Mouse (Mus musculus) kidney, embryonic 15.5 days (tissue): ENCODE data around the gene Lmx1a. TPM values are rescaled to one million over a fixed set of nuclear protein-coding genes. Genes with fewer than 3 reads are reported as not detected.

Experiments used
- ATAC-seq: fragments of 200-750 bp; cut with Nextera tagmentation; replicated peaks from 2 replicates; pipeline ENCODE4 v1.8.0; 2017; ENCODE audit warnings: moderate TSS enrichment; ENCODE audit not compliant: low FRiP score
- H3K27ac ChIP-seq: fragments of 300-500 bp; sonication (generic); 2 replicates; pipeline ENCODE4 v1.5.1; 2015; ENCODE audit warnings: mild to moderate bottlenecking, inconsistent platforms
- H3K27me3 ChIP-seq: fragments of 300-500 bp; sonication (generic); 2 replicates; pipeline ENCODE4 v1.6.1; 2015; ENCODE audit warnings: inconsistent platforms
- H3K36me3 ChIP-seq: fragments of 300-500 bp; sonication (generic); 2 replicates; pipeline ENCODE4 v1.6.1; 2015; ENCODE audit warnings: inconsistent platforms
- H3K4me1 ChIP-seq: fragments of 300-500 bp; sonication (generic); 2 replicates; pipeline ENCODE4 v1.6.1; 2015; ENCODE audit warnings: inconsistent platforms
- H3K4me2 ChIP-seq: fragments of 300-500 bp; sonication (generic); 2 replicates; pipeline ENCODE4 v1.6.1; 2015; ENCODE audit warnings: moderate library complexity, mild to moderate bottlenecking, inconsistent platforms
- H3K4me3 ChIP-seq: fragments of 300-500 bp; sonication (generic); replicated peaks from 2 replicates; pipeline ENCODE4 v1.5.1; 2015; ENCODE audit warnings: mild to moderate bottlenecking, inconsistent platforms
- H3K9ac ChIP-seq: fragments of 300-500 bp; sonication (generic); 2 replicates; pipeline ENCODE4 v1.6.1; 2015; ENCODE audit warnings: mild to moderate bottlenecking, inconsistent platforms
- H3K9me3 ChIP-seq: fragments of 300-500 bp; sonication (generic); replicated peaks from 2 replicates; pipeline ENCODE4 v1.6.1; 2016; ENCODE audit warnings: inconsistent platforms
- WGBS: fragments of 180-500 bp; shearing (Covaris S2); methylation state at CpG from one replicate; pipeline ENCODE4 v1.1.7; 2015; ENCODE audit warnings: mixed read lengths; 5-methylcytosine and 5-hydroxymethylcytosine counted together
- polyA plus RNA-seq: library from polyadenylated mRNA; unstranded; fragments of >200 nt; fragmentation: Nextera tagmentation; extraction: Ambion mirVana; gene quantifications from 2 replicates; pipeline ENCODE4 v1.2.1, GENCODE M21; 2015

Lmx1a gene
- polyA plus RNA-seq = 0.09 and 0.17 TPM in 2 replicates

GRCm38 (mm10) chr1:167689232-167689261 lies at the start of gene Lmx1a:
Gene Lmx1a, plus strand, starts transcription at chr1:167689237.
- peaks cover 33% of the 10 kb centered on the region for H3K4me1 ChIP-seq

GRCm38 (mm10) chr1:167644866-167645537 lies 44.0 kb upstream of the Lmx1a start:
- Histone ChIP-seq H3K4me1 (no peaks in the 10 kb centered on the region), H3K4me2 (0 out of 2 replicates have a peak overlapping the region, but pooled peaks have one; percentile 32), H3K27ac (no peak overlapping the region), H3K9ac (no peak overlapping the region), H3K36me3 (no peaks in the 10 kb centered on the region), H3K4me3 (no peak overlapping the region), H3K27me3 (peaks cover 25% of the 10 kb centered on the region), H3K9me3 (no peaks in the 10 kb centered on the region)
- peak; percentile 89 for ATAC-seq
- 19% methylated on average over 16 of the region's 16 CpGs for WGBS

More at GRCm38 (mm10) chr1:167689232-167689261, at the start of gene Lmx1a:
- peak within 1 kb of the TSS; percentile 29 for H3K9ac ChIP-seq
- 0 out of 2 replicates have a peak, but pooled peaks cover 5% of the 10 kb centered on the region for H3K9me3 ChIP-seq
- H3K36me3 ChIP-seq = no peaks in the 10 kb centered on the region
- peak within 1 kb of the TSS; percentile 96 for H3K4me2 ChIP-seq
- no peak within 1 kb of the TSS for H3K27ac ChIP-seq
- WGBS = 3% methylated on average over 3 of the region's 3 CpGs
- peak within 1 kb of the TSS; percentile 52 for H3K4me3 ChIP-seq
- peaks cover 83% of the 10 kb centered on the region for H3K27me3 ChIP-seq
- no peak for ATAC-seq

GRCm38 (mm10) chr1:167648670-167649069 lies 40.4 kb upstream of the Lmx1a start:
- Histone ChIP-seq H3K4me1 (no peaks in the 10 kb centered on the region), H3K27ac (no peak overlapping the region), H3K4me3 (no peak overlapping the region), H3K9ac (no peak overlapping the region), H3K4me2 (no peak overlapping the region), H3K27me3 (peaks cover 16% of the 10 kb centered on the region), H3K36me3 (no peaks in the 10 kb centered on the region), H3K9me3 (no peaks in the 10 kb centered on the region)
- ATAC-seq = no peak
- WGBS = 92% methylated on average over 3 of the region's 3 CpGs

- Histone ChIP-seq H3K27me3 (peaks cover 16% of the 10 kb centered on the region; the same call in 1 of the 2 replicates), H3K27ac (no peak overlapping the region), H3K9ac (no peak overlapping the region), H3K4me3 (no peak overlapping the region), H3K36me3 (no peaks in the 10 kb centered on the region), H3K4me2 (no peak overlapping the region), H3K4me1 (no peaks in the 10 kb centered on the region), H3K9me3 (no peaks in the 10 kb centered on the region)
- 68% methylated on average over 11 of the region's 11 CpGs for WGBS
- no peak for ATAC-seq
Measured at GRCm38 (mm10) chr1:167649122-167649633, 39.9 kb upstream of the Lmx1a start.

- H3K9ac ChIP-seq = no peak overlapping the region
- H3K4me1 ChIP-seq = no peaks in the 10 kb centered on the region
- WGBS = 85% methylated on average over 2 of the region's 2 CpGs
- H3K4me3 ChIP-seq = no peak overlapping the region
- no peaks in the 10 kb centered on the region for H3K9me3 ChIP-seq
- no peaks in the 10 kb centered on the region for H3K36me3 ChIP-seq
- no peak overlapping the region for H3K4me2 ChIP-seq
- H3K27me3 ChIP-seq = peaks cover 6% of the 10 kb centered on the region; the same call in 1 of the 2 replicates
- no peak overlapping the region for H3K27ac ChIP-seq
- ATAC-seq = no peak
Measured at GRCm38 (mm10) chr1:167652336-167652735, 36.7 kb upstream of the Lmx1a start.

GRCm38 (mm10) chr1:167659065-167659464 lies 30.0 kb upstream of the Lmx1a start:
- peaks cover 13% of the 10 kb centered on the region for H3K4me1 ChIP-seq
- H3K4me2 ChIP-seq = no peak overlapping the region
- H3K27me3 ChIP-seq = peaks cover 63% of the 10 kb centered on the region
- H3K9me3 ChIP-seq = no peaks in the 10 kb centered on the region
- H3K9ac ChIP-seq = no peak overlapping the region
- 93% methylated on average over 3 of the region's 3 CpGs for WGBS
- ATAC-seq = no peak
- H3K4me3 ChIP-seq = no peak overlapping the region
- H3K36me3 ChIP-seq = no peaks in the 10 kb centered on the region
- H3K27ac ChIP-seq = no peak overlapping the region

- peaks cover 72% of the 10 kb centered on the region for H3K27me3 ChIP-seq
- H3K4me1 ChIP-seq = peaks cover 13% of the 10 kb centered on the region
- H3K4me2 ChIP-seq = peak overlapping the region; percentile 56
- H3K4me3 ChIP-seq = peak overlapping the region; percentile 33
- no peaks in the 10 kb centered on the region for H3K9me3 ChIP-seq
- no peaks in the 10 kb centered on the region for H3K36me3 ChIP-seq
- WGBS = 1% methylated on average over 21 of the region's 21 CpGs
- 0 out of 2 replicates have a peak, but pooled peaks have one; percentile 49 for ATAC-seq
- no peak overlapping the region for H3K27ac ChIP-seq
- H3K9ac ChIP-seq = no peak overlapping the region
Measured at GRCm38 (mm10) chr1:167660521-167661101, 28.4 kb upstream of the Lmx1a start.

GRCm38 (mm10) chr1:167661123-167661522 lies 27.9 kb upstream of the Lmx1a start:
- Histone ChIP-seq H3K9ac (no peak overlapping the region), H3K27me3 (peaks cover 77% of the 10 kb centered on the region)

GRCm38 (mm10) chr1:167663136-167663535 lies 25.9 kb upstream of the Lmx1a start:
- Histone ChIP-seq H3K27me3 (peaks cover 69% of the 10 kb centered on the region), H3K36me3 (no peaks in the 10 kb centered on the region), H3K4me2 (no peak overlapping the region), H3K9me3 (no peaks in the 10 kb centered on the region), H3K9ac (no peak overlapping the region), H3K4me3 (no peak overlapping the region), H3K4me1 (peaks cover 13% of the 10 kb centered on the region), H3K27ac (no peak overlapping the region)
- WGBS = 70% methylated on average over 5 of the region's 5 CpGs
- no peak for ATAC-seq

More at GRCm38 (mm10) chr1:167661123-167661522, 27.9 kb upstream of the Lmx1a start:
- H3K27ac ChIP-seq = no peak overlapping the region
- H3K4me1 ChIP-seq = peaks cover 13% of the 10 kb centered on the region
- H3K36me3 ChIP-seq = no peaks in the 10 kb centered on the region
- peak; percentile 49; the same call in 1 of the 2 replicates for ATAC-seq
- peak overlapping the region; percentile 56 for H3K4me2 ChIP-seq
- H3K9me3 ChIP-seq = no peaks in the 10 kb centered on the region
- peak overlapping the region; percentile 33 for H3K4me3 ChIP-seq
- 1% methylated on average over 19 of the region's 19 CpGs for whole genome bisulfite sequencing

GRCm38 (mm10) chr1:167669796-167670195 lies 19.2 kb upstream of the Lmx1a start:
- H3K9ac ChIP-seq = no peak overlapping the region
- no peaks in the 10 kb centered on the region for H3K4me1 ChIP-seq
- no peaks in the 10 kb centered on the region for H3K36me3 ChIP-seq
- ATAC-seq = no peak
- H3K4me2 ChIP-seq = no peak overlapping the region
- WGBS = 29% methylated on average over 6 of the region's 6 CpGs
- H3K4me3 ChIP-seq = no peak overlapping the region
- no peak overlapping the region for H3K27ac ChIP-seq
- no peaks in the 10 kb centered on the region for H3K9me3 ChIP-seq
- H3K27me3 ChIP-seq = peaks cover 72% of the 10 kb centered on the region

GRCm38 (mm10) chr1:167672433-167672987 lies 16.5 kb upstream of the Lmx1a start:
- ATAC-seq = no peak
- H3K27ac ChIP-seq = no peak overlapping the region
- H3K4me1 ChIP-seq = no peaks in the 10 kb centered on the region
- no peak overlapping the region for H3K4me3 ChIP-seq
- peaks cover 80% of the 10 kb centered on the region for H3K27me3 ChIP-seq
- no peak overlapping the region for H3K9ac ChIP-seq
- no peak overlapping the region for H3K4me2 ChIP-seq
- WGBS = 21% methylated on average over 17 of the region's 17 CpGs
- H3K36me3 ChIP-seq = no peaks in the 10 kb centered on the region
- no peaks in the 10 kb centered on the region for H3K9me3 ChIP-seq

GRCm38 (mm10) chr1:167679061-167679460 lies 10.0 kb upstream of the Lmx1a start:
- Histone ChIP-seq H3K4me3 (no peak overlapping the region), H3K36me3 (no peaks in the 10 kb centered on the region), H3K9ac (no peak overlapping the region), H3K27ac (no peak overlapping the region), H3K27me3 (peaks cover 29% of the 10 kb centered on the region), H3K9me3 (peaks cover 5% of the 10 kb centered on the region; the same call in 1 of the 2 replicates), H3K4me2 (no peak overlapping the region), H3K4me1 (no peaks in the 10 kb centered on the region)
- no peak for ATAC-seq
- WGBS = 96% methylated on average over 6 of the region's 6 CpGs
